Mouse (Mus musculus): Measurements from ENCODE around the gene Akap12.

Gene Akap12

GRCm38 (mm10) chr10:4266041-4266930 is at the start of gene Akap12:
Gene Akap12 (plus strand): TSS chr10:4266380.
- DNase-seq (ENCODE audit: low spot score in 2 of 2): peak in 1 of 2 experiments; percentile 5

- DNase-seq (ENCODE audit: low spot score in 2 of 2): no peak
Observed at GRCm38 (mm10) chr10:4230563-4231359, 35.4 kb upstream of the Akap12 start.

GRCm38 (mm10) chr10:4233102-4233501 is 33.1 kb upstream of the Akap12 start:
- no peak for DNase-seq (ENCODE audit: low spot score in 2 of 2)

GRCm38 (mm10) chr10:4239794-4240574 is 26.2 kb upstream of the Akap12 start:
- no peak for DNase-seq (ENCODE audit: low spot score in 2 of 2)

GRCm38 (mm10) chr10:4243591-4244300 is 22.4 kb upstream of the Akap12 start:
- no peak for DNase-seq (ENCODE audit: low spot score in 2 of 2)

GRCm38 (mm10) chr10:4245812-4246211 is 20.4 kb upstream of the Akap12 start:
- no peak for DNase-seq (ENCODE audit: low spot score in 2 of 2)

- no peak for DNase-seq (ENCODE audit: low spot score in 2 of 2)
Observed at GRCm38 (mm10) chr10:4246407-4246806, 19.8 kb upstream of the Akap12 start.

GRCm38 (mm10) chr10:4249235-4249845 is 16.8 kb upstream of the Akap12 start:
- no peak for DNase-seq (ENCODE audit: low spot score in 2 of 2)

- DNase-seq (ENCODE audit: low spot score in 2 of 2): no peak
Observed at GRCm38 (mm10) chr10:4250681-4251080, 15.5 kb upstream of the Akap12 start.

- no peak for DNase-seq (ENCODE audit: low spot score in 2 of 2)
Observed at GRCm38 (mm10) chr10:4253613-4254012, 12.6 kb upstream of the Akap12 start.

GRCm38 (mm10) chr10:4254459-4254858 is 11.7 kb upstream of the Akap12 start:
- no peak for DNase-seq (ENCODE audit: low spot score in 2 of 2)

- no peak for DNase-seq (ENCODE audit: low spot score in 2 of 2)
Observed at GRCm38 (mm10) chr10:4260925-4261324, 5.3 kb upstream of the Akap12 start.

- DNase-seq (ENCODE audit: low spot score in 2 of 2): no peak
Observed at GRCm38 (mm10) chr10:4261359-4261952, 4.7 kb upstream of the Akap12 start.

GRCm38 (mm10) chr10:4265641-4266040 is 539 bp upstream of the Akap12 start:
- DNase-seq (ENCODE audit: low spot score in 2 of 2): no peak

- no peak for DNase-seq (ENCODE audit: low spot score in 2 of 2)
Observed at GRCm38 (mm10) chr10:4266931-4267310, 741 bp downstream of the Akap12 start.

GRCm38 (mm10) chr10:4267481-4267880 is 1.3 kb downstream of the Akap12 start:
- DNase-seq (ENCODE audit: low spot score in 2 of 2): no peak

GRCm38 (mm10) chr10:4268140-4268539 is 2.0 kb downstream of the Akap12 start:
- DNase-seq (ENCODE audit: low spot score in 2 of 2): no peak

- DNase-seq (ENCODE audit: low spot score in 2 of 2): no peak
Observed at GRCm38 (mm10) chr10:4275572-4275971, 9.4 kb downstream of the Akap12 start.

- DNase-seq (ENCODE audit: low spot score in 2 of 2): no peak
Observed at GRCm38 (mm10) chr10:4276081-4276480, 9.9 kb downstream of the Akap12 start.

- no peak for DNase-seq (ENCODE audit: low spot score in 2 of 2)
Observed at GRCm38 (mm10) chr10:4278041-4278440, 11.9 kb downstream of the Akap12 start.

Data from natural killer cell, adult 2 months (primary cell).